In the genomic region with DNA sequence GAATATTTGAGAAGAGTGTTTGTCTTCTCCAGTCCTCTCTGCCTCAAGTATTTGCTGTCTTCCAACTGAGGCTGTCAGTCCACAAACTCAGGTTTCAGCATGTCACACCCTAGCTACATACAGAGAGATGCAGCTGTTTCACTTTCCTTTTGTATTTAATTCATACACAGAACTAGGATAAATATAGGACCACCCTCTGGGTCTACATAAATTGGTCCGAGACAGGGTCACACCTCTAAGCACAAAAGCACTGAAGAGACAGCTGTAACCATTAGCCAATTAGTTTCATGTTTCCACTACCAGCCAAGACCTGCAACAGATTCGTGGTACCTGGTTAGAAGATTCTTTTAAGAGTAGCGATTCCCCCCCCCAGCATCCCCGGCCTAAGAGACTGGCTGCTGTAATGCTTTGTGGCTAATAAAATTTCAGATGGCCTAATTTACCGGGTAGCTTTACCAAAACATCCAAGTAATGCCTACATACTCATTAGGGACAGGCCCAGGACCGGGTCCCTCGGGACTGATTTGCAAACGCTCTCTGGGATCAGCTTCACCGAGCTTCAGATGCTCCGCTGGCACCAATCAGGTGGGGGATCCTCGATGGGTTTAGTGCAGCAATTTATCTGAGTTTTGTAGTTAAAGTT, we compare ENCODE assay signal across 12 mouse cellular contexts.
DNase-seq lines count a peak whose midpoint lies in the region; ATAC-seq and TF ChIP-seq lines count a peak whose summit lies in the region.
"Had no signal": no experiment of that assay in that cellular context is flagged by ENCODE, and none has a peak within 500 bp of the region (broad histone marks: within the 10 kb centered on the region; RNA-seq: fewer than 3 reads in every experiment).

No protein-coding gene starts in this region.

- H3K4me3 ChIP-seq in kidney, embryonic 16.5 days (ENCODE audit: low read length), result no peak overlapping the region
- no peak overlapping the region for H3K4me3 ChIP-seq in kidney, adult 2 months (ENCODE audit: insufficient read depth, low read depth, low read length)
- H3K4me3 ChIP-seq in embryonic facial prominence, embryonic 11.5 days (ENCODE audit: low read depth, low read length), result no peak overlapping the region
- H3K4me3 ChIP-seq in forebrain, embryonic 16.5 days (replicated peaks; ENCODE audit: low read length), result no peak overlapping the region
- H3K4me3 ChIP-seq in midbrain, embryonic 16.5 days (ENCODE audit: low read depth, low read length), result no peak overlapping the region
- no peak overlapping the region for H3K4me3 ChIP-seq in cerebellum, adult 2 months (replicated peaks; ENCODE audit: insufficient read depth, low read depth, low read length)

- H3K4me1 ChIP-seq in kidney, embryonic 16.5 days (ENCODE audit: insufficient read depth, low read length), result peaks cover 5% of the 10 kb centered on the region; the same call in 1 of the 2 replicates
- no peaks in the 10 kb centered on the region for H3K4me1 ChIP-seq in kidney, adult 2 months (ENCODE audit: control insufficient read depth, insufficient read depth, low read length)
- H3K4me1 ChIP-seq in embryonic facial prominence, embryonic 11.5 days (ENCODE audit: control insufficient read depth, insufficient read depth, low read length), result no peaks in the 10 kb centered on the region; the same call in 1 of the 2 replicates
- H3K4me1 ChIP-seq in forebrain, embryonic 16.5 days (replicated peaks; ENCODE audit: control insufficient read depth, insufficient read depth, low read length), result peaks cover 31% of the 10 kb centered on the region
- peaks cover 14% of the 10 kb centered on the region for H3K4me1 ChIP-seq in midbrain, embryonic 16.5 days (ENCODE audit: control insufficient read depth, insufficient read depth, low read length)
- no peaks in the 10 kb centered on the region for H3K4me1 ChIP-seq in cerebellum, adult 2 months (ENCODE audit: control insufficient read depth, insufficient read depth, low read length)

- no peak overlapping the region; the same call in 1 of the 2 replicates for H3K4me2 ChIP-seq in kidney, embryonic 16.5 days (replicated peaks; ENCODE audit: low read depth, low read length)
- no peak overlapping the region for H3K4me2 ChIP-seq in embryonic facial prominence, embryonic 11.5 days (ENCODE audit: low read depth, low read length)
- no peak overlapping the region for H3K4me2 ChIP-seq in forebrain, embryonic 16.5 days (ENCODE audit: low read length)
- no peak overlapping the region for H3K4me2 ChIP-seq in midbrain, embryonic 16.5 days (ENCODE audit: low read length)
- H3K4me2 ChIP-seq: heart, embryonic 11.5 days had no signal

- DNase-seq in kidney, adult 2 months, result no peak
- DNase-seq in embryonic facial prominence, embryonic 11.5 days (ENCODE audit: low spot score), result peak; percentile 43
- no peak for DNase-seq in cerebellum, adult 2 months
- DNase-seq in heart, adult 18-20 months, result no peak
- DNase-seq in left cerebral cortex, adult 18-20 months (ENCODE audit: low spot score in 2 of 2), result no peak
- DNase-seq: adrenal gland, postnatal 10 days; liver had no signal

- 0 out of 2 replicates have a peak, but pooled peaks have one; percentile 23 for ATAC-seq in kidney, embryonic 16.5 days (ENCODE audit: low FRiP score, low TSS enrichment)
- no peak for ATAC-seq in embryonic facial prominence, embryonic 11.5 days (replicated peaks; ENCODE audit: insufficient number of reproducible peaks, low FRiP score, low TSS enrichment, low read depth)
- ATAC-seq in forebrain, embryonic 16.5 days, result 0 out of 2 replicates have a peak, but pooled peaks have one; percentile 6
- ATAC-seq in midbrain, embryonic 16.5 days, result peak; percentile 39; the same call in 1 of the 2 replicates
- ATAC-seq: CD4-positive, CD25-positive, alpha-beta regulatory T cell, adult 4 months had no signal

- no peaks in the 10 kb centered on the region for H3K36me3 ChIP-seq in kidney, embryonic 16.5 days (ENCODE audit: insufficient read depth, low read length)
- H3K36me3 ChIP-seq in kidney, adult 2 months (ENCODE audit: control insufficient read depth, insufficient read depth, low read length), result no peaks in the 10 kb centered on the region
- no peaks in the 10 kb centered on the region for H3K36me3 ChIP-seq in embryonic facial prominence, embryonic 11.5 days (replicated peaks; ENCODE audit: control insufficient read depth, insufficient read depth, low read depth, low read length)
- H3K36me3 ChIP-seq in forebrain, embryonic 16.5 days (ENCODE audit: control insufficient read depth, insufficient read depth), result no peaks in the 10 kb centered on the region
- H3K36me3 ChIP-seq in midbrain, embryonic 16.5 days (ENCODE audit: control insufficient read depth, insufficient read depth, low read length), result no peaks in the 10 kb centered on the region

- H3K9ac ChIP-seq in kidney, embryonic 16.5 days (replicated peaks; ENCODE audit: low read length), result no peak overlapping the region
- H3K9ac ChIP-seq in embryonic facial prominence, embryonic 11.5 days (replicated peaks; ENCODE audit: low read length), result no peak overlapping the region
- no peak overlapping the region for H3K9ac ChIP-seq in forebrain, embryonic 16.5 days (replicated peaks; ENCODE audit: low read depth, low read length)
- no peak overlapping the region for H3K9ac ChIP-seq in midbrain, embryonic 16.5 days (ENCODE audit: low read depth, low read length)

- WGBS in kidney, embryonic 16.5 days, result 19% methylated on average over 11 of the region's 11 CpGs
- 44% methylated on average over 11 of the region's 11 CpGs for WGBS in kidney, adult 2 months
- WGBS in embryonic facial prominence, embryonic 11.5 days, result 37% methylated on average over 11 of the region's 11 CpGs
- 14% methylated on average over 11 of the region's 11 CpGs for WGBS in forebrain, embryonic 16.5 days
- WGBS in midbrain, embryonic 16.5 days, result 45% methylated on average over 11 of the region's 11 CpGs
- 65% methylated on average over 11 of the region's 11 CpGs for WGBS in cerebellum, adult 2 months

- no peaks in the 10 kb centered on the region for H3K27me3 ChIP-seq in kidney, embryonic 16.5 days (ENCODE audit: insufficient read depth, low read length)
- H3K27me3 ChIP-seq in kidney, adult 2 months (replicated peaks; ENCODE audit: control insufficient read depth, insufficient read depth, low read length), result no peaks in the 10 kb centered on the region
- H3K27me3 ChIP-seq in embryonic facial prominence, embryonic 11.5 days (ENCODE audit: control insufficient read depth, insufficient read depth, low read length), result no peaks in the 10 kb centered on the region
- no peaks in the 10 kb centered on the region for H3K27me3 ChIP-seq in forebrain, embryonic 16.5 days (replicated peaks; ENCODE audit: control insufficient read depth, insufficient read depth, low read length)
- H3K27me3 ChIP-seq in midbrain, embryonic 16.5 days (ENCODE audit: control insufficient read depth, insufficient read depth, low read depth, low read length), result no peaks in the 10 kb centered on the region
- no peaks in the 10 kb centered on the region; the same call in 1 of the 2 replicates for H3K27me3 ChIP-seq in cerebellum, adult 2 months (ENCODE audit: control insufficient read depth, insufficient read depth, low read length)

- no peak overlapping the region for H3K27ac ChIP-seq in kidney, embryonic 16.5 days (ENCODE audit: low read length)
- no peak overlapping the region for H3K27ac ChIP-seq in kidney, adult 2 months (ENCODE audit: insufficient read depth, low read depth, low read length)
- no peak overlapping the region for H3K27ac ChIP-seq in embryonic facial prominence, embryonic 11.5 days (replicated peaks; ENCODE audit: low read depth, low read length)
- H3K27ac ChIP-seq in forebrain, embryonic 16.5 days (ENCODE audit: low read length), result no peak overlapping the region
- H3K27ac ChIP-seq in midbrain, embryonic 16.5 days (ENCODE audit: low read length), result no peak overlapping the region
- H3K27ac ChIP-seq in cerebellum, adult 2 months (ENCODE audit: insufficient read depth, low read length), result no peak overlapping the region

- no peak for TF ChIP-seq POLR2A in kidney, adult 2 months (IDR thresholded peaks at IDR 0.05; ENCODE audit: low read depth, low read length)
- no peak for TF ChIP-seq POLR2A in cerebellum, adult 2 months (IDR thresholded peaks at IDR 0.05; ENCODE audit: borderline replicate concordance, insufficient read depth, low read length)

- H3K9me3 ChIP-seq in kidney, embryonic 16.5 days (ENCODE audit: low read length), result no peaks in the 10 kb centered on the region
- H3K9me3 ChIP-seq in embryonic facial prominence, embryonic 11.5 days (replicated peaks; ENCODE audit: control insufficient read depth, low read length), result no peaks in the 10 kb centered on the region
- H3K9me3 ChIP-seq in forebrain, embryonic 16.5 days (ENCODE audit: control insufficient read depth, low read length), result no peaks in the 10 kb centered on the region
- H3K9me3 ChIP-seq in midbrain, embryonic 16.5 days (replicated peaks; ENCODE audit: control insufficient read depth, low read length, poor library complexity, severe bottlenecking), result no peaks in the 10 kb centered on the region

- TF ChIP-seq CTCF in kidney, adult 2 months (conservative IDR thresholded peaks at IDR 0.05; ENCODE audit: insufficient read depth, insufficient read length, low read depth, low read length), result no peak
- no peak for TF ChIP-seq CTCF in cerebellum, adult 2 months (IDR thresholded peaks at IDR 0.05; ENCODE audit: borderline replicate concordance, insufficient read depth, low read depth, low read length)
